Mouse (Mus musculus): ENCODE data around the gene Phactr2. TPM values are rescaled to one million over a fixed set of nuclear protein-coding genes. Genes with fewer than 3 reads are reported as not detected.

The Phactr2 gene
- polyA plus RNA-seq, 1 experiment from 2014 or later: 55.5 TPM

DNA sequence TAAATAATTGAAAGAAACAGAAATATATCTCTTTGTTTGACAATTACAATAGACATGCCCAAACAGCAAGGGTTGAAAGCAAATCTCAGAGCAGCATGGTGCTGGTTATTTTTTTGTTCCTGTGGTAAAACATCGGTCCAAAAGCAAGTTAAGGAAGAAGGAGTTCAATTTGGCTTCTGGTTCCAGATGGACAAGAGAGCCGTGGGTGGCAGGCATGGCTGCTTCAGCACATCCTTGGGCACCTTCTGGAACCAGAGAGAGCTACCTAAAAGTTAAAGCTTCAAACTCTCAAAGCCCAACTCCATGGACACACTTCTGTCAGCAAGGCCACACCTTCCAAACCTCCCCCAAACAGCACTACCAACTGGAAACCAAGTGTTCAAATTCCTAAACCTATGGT is 140.4 kb downstream of the Phactr2 start:
- H3K27ac ChIP-seq (ENCODE audit: low read length): no peak overlapping the region
- no peak overlapping the region for H3K4me3 ChIP-seq (ENCODE audit: low read length)
- H3K9ac ChIP-seq (ENCODE audit: low read length): no peak overlapping the region
- H3K36me3 ChIP-seq (ENCODE audit: control insufficient read depth, insufficient read depth): no peaks in the 10 kb centered on the region
- H3K4me1 ChIP-seq (ENCODE audit: control insufficient read depth, insufficient read depth, low read length): peaks cover 4% of the 10 kb centered on the region
- no peak overlapping the region for H3K4me2 ChIP-seq (ENCODE audit: low read depth, low read length)
- ATAC-seq (replicated peaks; ENCODE audit: extremely low read depth, insufficient read depth, low FRiP score): no peak
- H3K9me3 ChIP-seq (replicated peaks; ENCODE audit: control insufficient read depth, low read length): no peaks in the 10 kb centered on the region
- no peaks in the 10 kb centered on the region for H3K27me3 ChIP-seq (ENCODE audit: control insufficient read depth, insufficient read depth, low read length)
- WGBS: 79% methylated on average over 2 of the region's 2 CpGs

DNA sequence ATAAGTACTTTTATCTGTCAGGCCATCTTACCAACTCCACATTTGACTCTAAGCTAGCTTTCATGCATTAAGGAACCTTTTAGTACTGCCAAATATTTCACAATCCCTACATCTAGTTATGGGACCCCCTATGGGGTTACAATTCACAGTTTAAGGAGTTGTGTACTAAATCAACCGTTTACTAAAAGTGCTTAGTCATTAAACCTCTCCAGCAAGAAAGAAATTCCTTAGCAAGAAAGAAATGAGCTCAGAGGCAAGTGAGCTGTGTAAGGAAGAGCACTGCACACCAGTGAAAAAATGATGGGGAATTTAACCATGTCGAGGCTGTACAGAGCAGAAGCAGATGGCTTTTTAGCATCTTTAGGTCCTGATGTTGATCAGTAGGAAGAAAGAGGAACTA is 141.2 kb downstream of the Phactr2 start:
- Histone ChIP-seq H3K9me3 (replicated peaks; ENCODE audit: control insufficient read depth, low read length) (no peaks in the 10 kb centered on the region), H3K36me3 (ENCODE audit: control insufficient read depth, insufficient read depth) (no peaks in the 10 kb centered on the region), H3K4me3 (ENCODE audit: low read length) (no peak overlapping the region), H3K9ac (ENCODE audit: low read length) (no peak overlapping the region), H3K27me3 (ENCODE audit: control insufficient read depth, insufficient read depth, low read length) (no peaks in the 10 kb centered on the region), H3K27ac (ENCODE audit: low read length) (no peak overlapping the region), H3K4me2 (ENCODE audit: low read depth, low read length) (no peak overlapping the region), H3K4me1 (ENCODE audit: control insufficient read depth, insufficient read depth, low read length) (peaks cover 5% of the 10 kb centered on the region)
- WGBS: 57% methylated on average over 2 of the region's 2 CpGs
- ATAC-seq (replicated peaks; ENCODE audit: extremely low read depth, insufficient read depth, low FRiP score): no peak

DNA sequence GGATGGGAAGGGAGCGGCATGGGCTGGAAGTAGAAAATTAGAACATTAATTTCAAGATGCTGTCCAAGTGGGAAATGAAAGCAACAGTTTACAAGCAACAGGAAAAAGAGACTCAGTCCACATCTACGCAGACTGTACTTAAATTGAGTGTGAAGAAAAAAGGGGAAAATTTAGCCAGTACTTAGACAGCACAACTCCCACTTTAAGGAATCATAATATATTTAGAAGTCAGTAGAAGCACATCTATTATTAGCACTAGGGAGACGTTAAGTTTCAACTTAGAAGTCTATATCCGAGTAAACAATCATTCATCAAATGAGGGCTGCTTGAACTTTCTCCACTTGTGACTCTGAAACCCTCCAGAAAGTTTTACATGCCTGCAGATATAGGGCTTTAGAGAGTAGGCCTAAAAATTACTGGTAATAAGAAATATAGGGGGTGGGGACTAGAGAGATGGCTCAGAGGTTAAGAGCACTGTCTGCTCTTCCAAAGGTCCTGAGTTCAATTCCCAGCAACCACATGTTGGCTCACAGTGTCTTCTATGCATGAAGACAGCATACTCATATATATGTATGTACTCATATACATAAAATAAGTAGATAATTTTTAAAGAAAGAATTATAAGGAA is 142.7 kb downstream of the Phactr2 start:
- Histone ChIP-seq H3K27me3 (ENCODE audit: control insufficient read depth, insufficient read depth, low read length) (no peaks in the 10 kb centered on the region), H3K36me3 (ENCODE audit: control insufficient read depth, insufficient read depth) (no peaks in the 10 kb centered on the region), H3K9ac (ENCODE audit: low read length) (no peak overlapping the region), H3K4me3 (ENCODE audit: low read length) (no peak overlapping the region), H3K27ac (ENCODE audit: low read length) (0 out of 2 replicates have a peak overlapping the region, but pooled peaks have one; percentile 16), H3K9me3 (replicated peaks; ENCODE audit: control insufficient read depth, low read length) (no peaks in the 10 kb centered on the region), H3K4me2 (ENCODE audit: low read depth, low read length) (no peak overlapping the region), H3K4me1 (ENCODE audit: control insufficient read depth, insufficient read depth, low read length) (peaks cover 2% of the 10 kb centered on the region)
- 48% methylated on average over 4 of the region's 4 CpGs for WGBS
- ATAC-seq (replicated peaks; ENCODE audit: extremely low read depth, insufficient read depth, low FRiP score): no peak

DNA sequence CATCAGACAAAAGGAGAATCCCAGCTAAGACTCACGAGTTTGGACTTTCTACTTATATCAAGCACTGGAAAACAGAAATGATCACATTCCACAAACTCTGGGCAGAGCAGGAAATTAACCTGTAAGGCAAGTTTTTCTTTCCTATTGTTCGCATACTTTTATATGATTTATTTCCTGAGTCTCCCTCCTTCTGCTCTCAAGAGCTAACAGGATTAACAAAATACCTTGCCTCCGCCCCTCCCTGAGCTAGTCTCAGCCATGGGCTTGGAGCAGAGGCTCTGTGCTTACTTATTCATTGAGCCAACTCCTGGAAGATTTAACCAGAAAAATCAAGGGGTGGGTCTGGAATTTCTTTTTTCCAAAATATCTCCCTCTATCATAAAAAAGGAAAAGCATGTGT is 145.6 kb downstream of the Phactr2 start:
- Histone ChIP-seq H3K9ac (ENCODE audit: low read length) (no peak overlapping the region), H3K4me1 (ENCODE audit: control insufficient read depth, insufficient read depth, low read length) (peaks cover 12% of the 10 kb centered on the region), H3K4me2 (ENCODE audit: low read depth, low read length) (no peak overlapping the region), H3K27ac (ENCODE audit: low read length) (peak overlapping the region; percentile 14; the same call in 1 of the 2 replicates), H3K27me3 (ENCODE audit: control insufficient read depth, insufficient read depth, low read length) (no peaks in the 10 kb centered on the region), H3K36me3 (ENCODE audit: control insufficient read depth, insufficient read depth) (no peaks in the 10 kb centered on the region), H3K9me3 (replicated peaks; ENCODE audit: control insufficient read depth, low read length) (no peaks in the 10 kb centered on the region), H3K4me3 (ENCODE audit: low read length) (no peak overlapping the region)
- ATAC-seq (replicated peaks; ENCODE audit: extremely low read depth, insufficient read depth, low FRiP score): no peak
- WGBS: 64% methylated on average over 3 of the region's 3 CpGs

DNA sequence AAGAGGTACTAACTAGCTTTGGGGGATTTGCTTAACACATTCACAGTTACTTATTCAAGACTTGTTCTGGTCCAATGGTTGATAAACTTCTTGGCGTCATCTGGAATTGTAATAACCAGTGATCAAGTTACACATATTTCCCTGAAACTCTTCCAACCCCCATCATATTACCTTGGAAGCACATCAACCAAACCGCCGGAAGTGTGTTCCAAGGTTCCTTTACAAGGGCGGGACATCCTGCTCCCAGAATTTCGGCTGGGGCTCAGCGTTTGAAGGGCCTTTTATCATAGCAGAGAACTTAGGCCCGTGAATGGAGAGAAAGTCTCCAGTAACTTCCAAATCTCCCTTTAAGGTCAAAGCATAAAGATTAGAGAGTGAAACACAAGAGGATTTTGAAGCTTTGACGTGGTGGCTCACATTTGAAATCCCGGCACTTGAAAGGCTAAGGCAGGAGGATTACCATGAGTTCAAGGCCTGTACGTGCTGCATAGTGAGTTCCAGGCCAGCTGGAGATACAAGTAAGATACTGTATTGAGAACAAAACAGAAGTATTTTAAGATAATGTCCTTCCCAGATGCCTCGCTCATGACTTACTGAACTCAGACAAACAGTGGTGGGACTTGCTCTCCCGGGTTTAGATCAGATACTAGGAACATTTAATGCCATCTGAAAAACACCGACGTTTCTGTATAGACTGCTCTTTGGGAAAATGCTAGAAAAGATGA is 147.9 kb downstream of the Phactr2 start:
- Histone ChIP-seq H3K36me3 (ENCODE audit: control insufficient read depth, insufficient read depth) (no peaks in the 10 kb centered on the region), H3K9me3 (replicated peaks; ENCODE audit: control insufficient read depth, low read length) (no peaks in the 10 kb centered on the region), H3K27ac (ENCODE audit: low read length) (peak overlapping the region; percentile 41; the same call in 1 of the 2 replicates), H3K4me3 (ENCODE audit: low read length) (no peak overlapping the region), H3K4me2 (ENCODE audit: low read depth, low read length) (no peak overlapping the region), H3K9ac (ENCODE audit: low read length) (no peak overlapping the region), H3K27me3 (ENCODE audit: control insufficient read depth, insufficient read depth, low read length) (no peaks in the 10 kb centered on the region), H3K4me1 (ENCODE audit: control insufficient read depth, insufficient read depth, low read length) (peaks cover 18% of the 10 kb centered on the region; the same call in 1 of the 2 replicates)
- ATAC-seq (replicated peaks; ENCODE audit: extremely low read depth, insufficient read depth, low FRiP score): no peak
- 63% methylated on average over 14 of the region's 14 CpGs for WGBS

DNA sequence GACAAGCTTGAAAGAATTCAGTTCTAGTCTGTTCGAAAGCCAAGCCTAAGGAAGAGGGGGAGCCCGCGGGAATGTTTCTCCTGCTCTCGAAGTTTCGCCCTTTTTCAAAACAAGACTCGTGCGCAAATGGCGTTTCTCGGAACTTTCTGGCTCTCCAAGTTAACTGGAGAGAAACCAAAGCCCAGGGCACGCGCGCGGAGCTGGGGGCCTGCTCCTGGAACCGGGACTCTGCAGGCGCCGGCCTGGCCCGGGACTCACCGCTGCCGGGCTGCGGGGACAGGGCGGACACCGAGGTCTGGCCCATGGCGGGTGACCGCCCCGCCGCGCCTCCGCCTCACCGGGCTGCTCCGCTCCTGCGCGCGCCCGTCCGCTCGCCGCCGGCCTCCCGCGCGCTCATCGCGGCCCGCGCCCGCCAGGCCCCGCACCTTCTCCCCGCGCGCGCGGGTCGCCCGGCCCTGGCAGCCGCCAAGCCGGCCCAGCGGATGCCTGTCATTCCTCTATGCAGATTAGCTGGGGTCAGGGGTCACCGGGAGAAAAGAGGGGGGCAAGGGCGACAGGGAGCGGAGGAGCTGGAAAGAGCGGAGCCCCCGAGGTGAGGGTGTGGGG is 150.3 kb downstream of the Phactr2 start:
- H3K4me3 ChIP-seq (ENCODE audit: low read length): peak overlapping the region; percentile 64
- ATAC-seq (replicated peaks; ENCODE audit: extremely low read depth, insufficient read depth, low FRiP score): peak; percentile 85
- H3K4me2 ChIP-seq (ENCODE audit: low read depth, low read length): peak overlapping the region; percentile 80
- no peaks in the 10 kb centered on the region for H3K9me3 ChIP-seq (replicated peaks; ENCODE audit: control insufficient read depth, low read length)
- H3K4me1 ChIP-seq (ENCODE audit: control insufficient read depth, insufficient read depth, low read length): peaks cover 27% of the 10 kb centered on the region
- peak overlapping the region; percentile 98 for H3K27ac ChIP-seq (ENCODE audit: low read length)
- under 1% methylated on average over 58 of the region's 62 CpGs for WGBS
- H3K36me3 ChIP-seq (ENCODE audit: control insufficient read depth, insufficient read depth): no peaks in the 10 kb centered on the region
- H3K27me3 ChIP-seq (ENCODE audit: control insufficient read depth, insufficient read depth, low read length): no peaks in the 10 kb centered on the region
- peak overlapping the region; percentile 91 for H3K9ac ChIP-seq (ENCODE audit: low read length)

- Histone ChIP-seq H3K4me3 (ENCODE audit: low read length) (peak overlapping the region; percentile 64), H3K9me3 (replicated peaks; ENCODE audit: control insufficient read depth, low read length) (no peaks in the 10 kb centered on the region), H3K9ac (ENCODE audit: low read length) (peak overlapping the region; percentile 91), H3K27me3 (ENCODE audit: control insufficient read depth, insufficient read depth, low read length) (no peaks in the 10 kb centered on the region), H3K4me1 (ENCODE audit: control insufficient read depth, insufficient read depth, low read length) (peaks cover 27% of the 10 kb centered on the region), H3K36me3 (ENCODE audit: control insufficient read depth, insufficient read depth) (no peaks in the 10 kb centered on the region), H3K4me2 (ENCODE audit: low read depth, low read length) (peak overlapping the region; percentile 80), H3K27ac (ENCODE audit: low read length) (peak overlapping the region; percentile 98)
- 4% methylated on average over 12 of the region's 12 CpGs for WGBS
- peak; percentile 40 for ATAC-seq (replicated peaks; ENCODE audit: extremely low read depth, insufficient read depth, low FRiP score)
Observed at GRCm38 (mm10) chr10:13323139-13323805, 150.9 kb downstream of the Phactr2 start.

- no peaks in the 10 kb centered on the region for H3K9me3 ChIP-seq (replicated peaks; ENCODE audit: control insufficient read depth, low read length)
- H3K36me3 ChIP-seq (ENCODE audit: control insufficient read depth, insufficient read depth): no peaks in the 10 kb centered on the region
- no peak overlapping the region for H3K9ac ChIP-seq (ENCODE audit: low read length)
- no peak for ATAC-seq (replicated peaks; ENCODE audit: extremely low read depth, insufficient read depth, low FRiP score)
- peaks cover 54% of the 10 kb centered on the region for H3K4me1 ChIP-seq (ENCODE audit: control insufficient read depth, insufficient read depth, low read length)
- peak overlapping the region; percentile 44 for H3K27ac ChIP-seq (ENCODE audit: low read length)
- no peaks in the 10 kb centered on the region for H3K27me3 ChIP-seq (ENCODE audit: control insufficient read depth, insufficient read depth, low read length)
- 59% methylated on average over 5 of the region's 5 CpGs for WGBS
- H3K4me3 ChIP-seq (ENCODE audit: low read length): no peak overlapping the region
- H3K4me2 ChIP-seq (ENCODE audit: low read depth, low read length): no peak overlapping the region
Observed at GRCm38 (mm10) chr10:13314999-13315398, 159.2 kb downstream of the Phactr2 start.
